8 mouse cellular contexts compared by ENCODE assay signal in the genomic region with DNA sequence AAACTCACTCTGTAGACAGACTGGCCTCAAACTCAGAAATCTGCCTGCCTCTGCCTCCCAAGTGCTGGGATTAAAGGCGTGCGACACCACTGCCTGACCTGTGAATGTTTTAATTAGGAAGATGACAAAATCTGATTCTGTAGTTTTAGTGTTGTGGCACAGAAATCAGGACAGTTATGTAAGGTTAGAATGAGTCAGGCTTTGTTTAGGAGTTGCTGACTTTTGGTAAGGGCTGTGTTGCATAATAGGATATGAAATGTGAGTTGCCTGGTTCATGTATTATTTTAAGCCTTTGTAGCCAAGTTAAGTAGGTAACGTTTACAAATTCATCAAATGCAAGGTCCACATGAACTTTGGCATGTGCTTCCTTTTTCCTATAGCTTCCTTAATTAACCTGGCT. TPM values are rescaled to one million over a fixed set of nuclear protein-coding genes. Genes with fewer than 3 reads are reported as not detected.
DNase-seq lines count a peak whose midpoint lies in the region; ATAC-seq and TF ChIP-seq lines count a peak whose summit lies in the region.
"Had no signal": no experiment of that assay in that cellular context is flagged by ENCODE, and none has a peak within 500 bp of the region (broad histone marks: within the 10 kb centered on the region; RNA-seq: fewer than 3 reads in every experiment).

No protein-coding gene starts in this region.

- TF ChIP-seq POLR2A in cerebellum, adult 2 months (IDR thresholded peaks at IDR 0.05; ENCODE audit: borderline replicate concordance, insufficient read depth, low read length) = no peak

- H3K36me3 ChIP-seq in neural tube, embryonic 11.5 days (ENCODE audit: control insufficient read depth, insufficient read depth, low read length) = no peaks in the 10 kb centered on the region; the same call in 1 of the 2 replicates
- H3K36me3 ChIP-seq in forebrain, embryonic 15.5 days = peaks cover 21% of the 10 kb centered on the region
- peaks cover 17% of the 10 kb centered on the region for H3K36me3 ChIP-seq in liver, embryonic 15.5 days (replicated peaks)

- H3K9me3 ChIP-seq in neural tube, embryonic 11.5 days (ENCODE audit: control insufficient read depth, low read length) = no peaks in the 10 kb centered on the region
- H3K9me3 ChIP-seq in forebrain, embryonic 15.5 days = no peaks in the 10 kb centered on the region
- no peaks in the 10 kb centered on the region for H3K9me3 ChIP-seq in liver, embryonic 15.5 days (replicated peaks)

- no peak for DNase-seq in neural tube, embryonic 11.5 days (ENCODE audit: low spot score)
- DNase-seq in neural tube, embryonic 10.5 days (ENCODE audit: extremely low spot score, low spot score) = no peak
- DNase-seq in urinary bladder, postnatal 25 days (ENCODE audit: low spot score) = no peak
- no peak for DNase-seq in cerebellum, adult 2 months
- DNase-seq: kidney, adult 9 months had no signal

- TF ChIP-seq CTCF in cerebellum, adult 2 months (IDR thresholded peaks at IDR 0.05; ENCODE audit: borderline replicate concordance, insufficient read depth, low read depth, low read length) = no peak

- peak overlapping the region; percentile 61; the same call in 1 of the 2 replicates for H3K4me2 ChIP-seq in neural tube, embryonic 11.5 days (ENCODE audit: low read depth)
- H3K4me2 ChIP-seq in forebrain, embryonic 15.5 days (replicated peaks) = peak overlapping the region; percentile 64
- peak overlapping the region; percentile 79 for H3K4me2 ChIP-seq in liver, embryonic 15.5 days

- H3K9ac ChIP-seq in neural tube, embryonic 11.5 days (ENCODE audit: low read length) = no peak overlapping the region
- H3K9ac ChIP-seq in forebrain, embryonic 15.5 days (replicated peaks) = no peak overlapping the region
- 0 out of 2 replicates have a peak overlapping the region, but pooled peaks have one; percentile 59 for H3K9ac ChIP-seq in liver, embryonic 15.5 days

- H3K4me3 ChIP-seq in neural tube, embryonic 11.5 days (ENCODE audit: low read depth, low read length) = no peak overlapping the region
- H3K4me3 ChIP-seq in forebrain, embryonic 15.5 days = peak overlapping the region; percentile 83; the same call in 1 of the 2 replicates
- peak overlapping the region; percentile 66 for H3K4me3 ChIP-seq in liver, embryonic 15.5 days (replicated peaks)
- H3K4me3 ChIP-seq in cerebellum, adult 2 months (replicated peaks; ENCODE audit: insufficient read depth, low read depth, low read length) = no peak overlapping the region

- 0 out of 2 replicates have a peak, but pooled peaks cover 5% of the 10 kb centered on the region for H3K4me1 ChIP-seq in neural tube, embryonic 11.5 days (ENCODE audit: control insufficient read depth, insufficient read depth, low read length)
- peaks cover 19% of the 10 kb centered on the region for H3K4me1 ChIP-seq in forebrain, embryonic 15.5 days
- peaks cover 27% of the 10 kb centered on the region for H3K4me1 ChIP-seq in liver, embryonic 15.5 days (replicated peaks)
- H3K4me1 ChIP-seq in cerebellum, adult 2 months (ENCODE audit: control insufficient read depth, insufficient read depth, low read length) = no peaks in the 10 kb centered on the region; the same call in 1 of the 2 replicates

- no peaks in the 10 kb centered on the region for H3K27me3 ChIP-seq in neural tube, embryonic 11.5 days (ENCODE audit: control insufficient read depth, insufficient read depth, low read length)
- no peaks in the 10 kb centered on the region for H3K27me3 ChIP-seq in forebrain, embryonic 15.5 days
- H3K27me3 ChIP-seq in liver, embryonic 15.5 days = no peaks in the 10 kb centered on the region
- H3K27me3 ChIP-seq in cerebellum, adult 2 months (ENCODE audit: control insufficient read depth, insufficient read depth, low read length) = no peaks in the 10 kb centered on the region

- H3K27ac ChIP-seq in neural tube, embryonic 11.5 days (ENCODE audit: low read depth, low read length) = no peak overlapping the region
- no peak overlapping the region for H3K27ac ChIP-seq in forebrain, embryonic 15.5 days (replicated peaks)
- H3K27ac ChIP-seq in liver, embryonic 15.5 days (replicated peaks) = no peak overlapping the region
- H3K27ac ChIP-seq in cerebellum, adult 2 months (ENCODE audit: insufficient read depth, low read length) = no peak overlapping the region

- no peak for ATAC-seq in neural tube, embryonic 11.5 days (ENCODE audit: insufficient read depth, low FRiP score, low TSS enrichment)
- ATAC-seq in forebrain, embryonic 15.5 days (replicated peaks) = no peak
- ATAC-seq in liver, embryonic 15.5 days (ENCODE audit: insufficient read depth) = no peak
- no peak for ATAC-seq in cerebellum, adult (ENCODE audit: insufficient number of reproducible peaks, low FRiP score, low TSS enrichment)

- 92% methylated on average over 3 of the region's 3 CpGs for WGBS in neural tube, embryonic 11.5 days
- 88% methylated on average over 3 of the region's 3 CpGs for WGBS in forebrain, embryonic 15.5 days
- whole genome bisulfite sequencing in liver, embryonic 15.5 days (ENCODE audit: insufficient replicate concordance) = 77% methylated on average over 3 of the region's 3 CpGs
- WGBS in cerebellum, adult 2 months = 80% methylated on average over 3 of the region's 3 CpGs

RNA-seq across cellular contexts. Expression of a gene that starts 1.5 kb away (rescaled TPM):
- 25.7 and 31.3 TPM in 2 replicates for polyA plus RNA-seq in neural tube, embryonic 11.5 days (2014; fragmentation: Nextera tagmentation; extraction: Ambion mirVana)
- polyA plus RNA-seq in forebrain, embryonic 15.5 days (2015; fragmentation: Nextera tagmentation; extraction: Ambion mirVana) = 27.0 and 29.4 TPM in 2 replicates
- 8.4 and 9.7 TPM in 2 replicates for polyA plus RNA-seq in liver, embryonic 15.5 days (2015; fragmentation: Nextera tagmentation; extraction: Ambion mirVana)
- polyA plus RNA-seq in cerebellum, adult 2 months (2012; rRNA removed) = 25.9 and 27.5 TPM in 2 replicates

RNA-seq across cellular contexts. Expression of a gene that starts 26.9 kb away (rescaled TPM):
- 12.4 and 14.7 TPM in 2 replicates for polyA plus RNA-seq in neural tube, embryonic 11.5 days (2014; fragmentation: Nextera tagmentation; extraction: Ambion mirVana)
- 34.1 and 39.5 TPM in 2 replicates for polyA plus RNA-seq in forebrain, embryonic 15.5 days (2015; fragmentation: Nextera tagmentation; extraction: Ambion mirVana)
- 0.12 and 0.28 TPM in 2 replicates for polyA plus RNA-seq in liver, embryonic 15.5 days (2015; fragmentation: Nextera tagmentation; extraction: Ambion mirVana)
- polyA plus RNA-seq in cerebellum, adult 2 months (2012; rRNA removed) = 8.4 and 9.6 TPM in 2 replicates

Comparison
In these comparisons a context has a peak if more than half of its experiments do, and no peak if none do; other contexts are left out.
1. H3K4me3 ChIP-seq: peak in forebrain, embryonic 15.5 days (single experiment) and liver, embryonic 15.5 days (single experiment); none in neural tube, embryonic 11.5 days (single experiment) and cerebellum, adult 2 months (single experiment).
2. Peak in every context shown above with its lines, with median percentiles within 50 percentile points of each other: H3K4me2 ChIP-seq.